Mouse (Mus musculus) cerebral cortex, adult 2 months (tissue): ENCODE data around the gene Zfyve28.

Source experiments
- WGBS: fragments of 180-500 bp; shearing (Covaris S2); methylation state at CpG from one replicate; pipeline ENCODE4 v1.1.7; 2018; 5-methylcytosine and 5-hydroxymethylcytosine counted together

The Zfyve28 gene

DNA sequence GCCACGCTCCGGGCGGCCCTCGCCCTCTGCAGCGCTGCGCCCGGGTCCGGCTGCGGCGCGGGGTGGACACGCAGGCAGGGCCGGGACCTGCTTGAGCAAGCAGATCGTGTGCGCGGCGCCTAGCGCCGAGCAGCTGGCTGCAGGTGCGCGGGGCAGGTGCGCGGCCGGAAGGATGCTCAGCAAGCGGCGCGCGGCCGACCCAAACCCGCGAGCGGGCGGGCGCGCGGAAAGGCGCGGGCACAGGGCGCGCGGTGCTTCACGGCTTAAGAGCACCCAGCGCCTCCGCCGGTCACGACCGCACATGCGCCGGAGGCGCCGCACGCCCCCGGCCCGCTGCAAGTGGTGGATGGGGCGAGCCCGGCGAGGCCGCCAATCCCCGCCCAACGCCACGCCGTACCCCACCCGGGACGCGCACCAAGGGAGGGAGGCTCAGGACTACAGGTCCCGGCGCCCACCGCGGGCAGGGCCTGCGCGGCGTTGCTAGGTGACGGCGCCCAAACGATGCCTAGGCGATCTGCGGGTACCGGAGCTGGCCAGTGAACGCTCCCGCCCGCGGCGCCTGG lies at the start of gene Zfyve28, which contains the start of gene Cfap99:
TSS of gene Zfyve28 (minus strand) at position 296 of the 563 bp plus-strand sequence.
TSS of gene Cfap99 (plus strand) at position 447 of the 563 bp plus-strand sequence.
- under 1% methylated on average over 83 of the region's 83 CpGs for WGBS

DNA sequence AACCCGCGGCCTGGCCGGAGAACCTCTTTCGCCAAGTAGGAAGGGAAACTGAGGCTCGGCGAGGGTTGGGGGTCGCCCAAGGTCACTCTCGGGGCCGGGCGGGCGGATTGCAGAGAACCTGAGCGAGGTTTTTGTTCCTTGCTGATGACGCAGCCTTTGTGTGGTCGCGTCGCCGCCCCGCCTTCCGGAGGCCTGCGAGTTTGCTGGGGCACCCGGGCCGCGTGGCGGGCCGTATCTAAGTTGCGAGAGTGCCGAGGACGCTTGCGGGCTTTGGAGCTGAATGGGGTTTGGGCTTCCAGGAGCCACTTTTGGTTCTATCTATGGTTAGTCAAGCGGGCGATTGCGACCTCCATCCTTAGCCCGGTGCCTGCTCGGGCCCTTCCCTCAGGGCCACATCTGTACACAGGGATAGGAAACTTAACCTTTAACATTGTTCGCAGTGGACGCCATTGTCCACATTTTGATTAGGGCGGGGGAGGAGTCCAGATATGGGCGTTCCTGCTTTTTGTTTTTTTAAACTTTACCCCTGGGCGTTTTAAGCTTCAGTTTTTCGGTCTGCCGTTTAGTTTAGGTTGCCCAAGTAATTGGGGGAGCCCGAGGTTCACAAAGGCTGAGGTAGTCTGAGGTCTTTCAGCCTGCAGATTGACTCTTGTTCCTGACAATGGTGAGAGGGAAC lies 48.7 kb upstream of the Zfyve28 start:
- WGBS, result under 1% methylated on average over 42 of the region's 42 CpGs

DNA sequence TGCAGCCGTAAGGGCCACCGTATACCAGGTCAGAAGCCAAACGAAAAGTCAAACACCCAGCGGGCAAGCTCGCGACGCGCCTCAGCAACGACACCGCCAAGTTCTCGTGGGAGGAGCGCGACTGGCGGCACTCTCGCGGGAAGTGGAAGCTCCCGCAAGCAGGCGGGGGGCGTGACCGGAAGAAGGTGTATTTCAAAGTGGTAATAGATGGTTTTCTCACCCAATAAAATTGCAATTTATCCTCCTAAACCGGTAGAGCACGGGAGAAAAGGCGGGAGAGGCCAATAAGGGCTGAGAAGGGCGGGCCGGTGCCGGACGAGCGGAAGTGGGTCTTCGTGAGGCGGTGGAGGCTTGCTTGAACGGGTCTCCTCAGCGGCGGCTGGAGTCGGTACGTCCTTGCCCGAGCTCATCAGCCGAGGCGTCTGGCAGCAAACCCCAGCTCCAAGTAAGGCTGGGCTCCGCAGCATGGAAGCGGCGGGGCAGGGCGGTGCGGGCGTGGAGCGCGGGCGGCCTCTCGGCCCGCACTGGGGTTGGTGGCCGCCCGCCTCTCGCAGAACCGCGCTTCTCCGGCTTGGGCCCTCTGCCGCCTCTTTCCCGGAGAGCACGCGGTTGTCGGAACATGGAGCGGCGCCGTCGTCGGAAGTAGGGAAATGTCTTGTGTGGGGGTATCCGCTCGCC lies 48.0 kb upstream of the Zfyve28 start, which contains the start of gene Rnf4:
TSS of gene Rnf4 (plus strand) at position 193 of the 678 bp plus-strand sequence.
- under 1% methylated on average over 67 of the region's 67 CpGs for WGBS

DNA sequence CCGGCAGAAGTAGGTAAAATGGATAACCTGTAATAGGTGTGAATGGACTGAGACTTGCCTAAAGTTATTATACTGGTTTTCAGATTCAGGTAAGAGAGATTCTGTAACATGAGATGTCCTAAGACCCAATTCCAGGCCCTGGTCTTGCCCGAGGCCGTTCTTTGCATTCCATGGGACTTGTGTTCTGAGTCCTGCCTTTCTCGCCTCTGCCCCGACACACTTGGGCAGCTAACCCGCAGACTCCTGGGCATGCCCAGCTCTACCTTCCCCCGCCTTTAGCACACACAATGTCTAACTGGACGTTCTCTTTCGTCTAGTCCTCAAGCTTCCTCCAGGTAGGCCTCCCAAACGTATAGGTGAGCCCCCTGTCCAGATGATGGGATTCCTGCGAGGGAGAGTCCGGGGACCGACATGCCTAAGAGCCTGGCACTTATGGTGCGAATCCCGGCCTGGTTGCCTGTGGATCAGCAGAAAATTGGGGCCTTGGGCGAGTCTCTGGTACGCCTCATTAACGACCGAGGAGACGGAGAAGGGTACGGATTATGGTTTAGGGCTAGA lies 47.4 kb upstream of the Zfyve28 start:
- 2% methylated on average over 21 of the region's 21 CpGs for WGBS

DNA sequence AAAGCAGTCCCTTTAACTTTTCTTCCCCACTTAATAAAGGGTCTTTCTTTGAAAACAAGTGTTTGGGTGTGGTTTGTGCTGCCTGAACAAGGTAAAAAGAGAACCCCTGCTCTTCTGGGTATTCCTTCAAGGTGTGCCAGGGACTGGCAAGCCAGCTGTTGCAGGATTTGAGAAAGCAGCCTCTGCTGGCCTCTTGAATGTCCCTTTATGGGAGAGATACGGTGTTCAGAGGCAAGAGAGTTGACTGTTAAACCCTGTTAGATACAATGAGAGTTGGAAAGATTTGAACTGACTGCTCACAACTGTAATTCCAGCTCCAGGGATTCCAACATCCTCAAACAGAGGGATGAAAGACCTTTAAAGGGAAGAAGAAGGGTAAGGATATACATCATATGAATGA lies 45.8 kb upstream of the Zfyve28 start:
- 73% methylated on average over 1 of the region's 1 CpGs for WGBS

DNA sequence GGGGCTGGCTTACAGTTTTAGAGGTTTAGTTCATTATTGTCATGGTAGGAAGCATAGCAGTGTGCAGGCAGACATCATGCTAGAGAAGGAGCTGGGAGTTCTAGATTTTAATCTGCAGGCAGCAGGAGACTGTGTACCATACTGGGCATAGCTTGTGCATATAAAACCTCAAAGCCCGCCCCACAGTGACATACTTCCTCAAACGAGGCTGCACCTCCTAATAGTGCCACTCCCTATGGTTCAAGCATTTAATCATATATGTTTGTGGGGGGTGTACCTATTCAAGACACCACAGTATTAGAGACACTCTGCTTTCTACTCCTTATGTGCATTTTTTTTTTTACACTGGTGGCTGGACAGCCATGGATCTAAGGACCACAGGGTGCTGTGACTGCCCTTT lies 41.9 kb upstream of the Zfyve28 start:
- WGBS, result 85% methylated on average over 2 of the region's 2 CpGs

DNA sequence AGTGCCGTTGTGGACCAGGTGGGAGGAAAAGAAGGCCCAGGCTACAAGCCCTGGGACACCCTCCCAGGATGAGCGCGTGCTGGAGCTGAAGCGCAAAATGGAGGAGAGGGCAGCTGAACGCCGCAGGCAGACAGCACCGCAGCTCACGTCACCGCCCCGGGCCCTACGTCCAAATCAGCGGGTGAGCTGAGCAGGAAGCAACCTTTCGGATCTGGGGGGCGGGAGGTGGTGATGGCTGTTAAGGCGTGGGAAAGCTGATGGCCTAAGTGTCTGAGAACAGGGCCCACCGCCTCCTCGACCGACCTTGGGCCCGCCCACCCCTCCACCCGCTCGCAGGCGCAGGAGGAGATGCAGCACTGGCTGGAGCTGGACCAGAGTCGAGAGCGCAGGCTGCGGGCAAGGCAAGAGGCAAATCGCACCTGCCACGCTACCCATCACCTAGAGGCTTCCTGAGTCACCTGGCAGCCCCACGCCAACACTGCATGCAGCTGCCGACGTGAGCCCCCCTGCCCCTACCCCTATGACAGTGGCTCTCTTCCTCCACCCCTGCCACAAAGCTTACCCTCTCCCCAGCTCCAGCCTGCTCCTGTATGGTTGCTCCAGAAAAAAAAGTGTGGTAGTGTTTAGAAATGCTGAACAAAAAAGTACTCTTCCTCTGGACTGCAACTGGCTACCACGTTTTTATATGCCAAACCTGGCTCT lies 38.8 kb upstream of the Zfyve28 start:
- 24% methylated on average over 31 of the region's 31 CpGs for WGBS

DNA sequence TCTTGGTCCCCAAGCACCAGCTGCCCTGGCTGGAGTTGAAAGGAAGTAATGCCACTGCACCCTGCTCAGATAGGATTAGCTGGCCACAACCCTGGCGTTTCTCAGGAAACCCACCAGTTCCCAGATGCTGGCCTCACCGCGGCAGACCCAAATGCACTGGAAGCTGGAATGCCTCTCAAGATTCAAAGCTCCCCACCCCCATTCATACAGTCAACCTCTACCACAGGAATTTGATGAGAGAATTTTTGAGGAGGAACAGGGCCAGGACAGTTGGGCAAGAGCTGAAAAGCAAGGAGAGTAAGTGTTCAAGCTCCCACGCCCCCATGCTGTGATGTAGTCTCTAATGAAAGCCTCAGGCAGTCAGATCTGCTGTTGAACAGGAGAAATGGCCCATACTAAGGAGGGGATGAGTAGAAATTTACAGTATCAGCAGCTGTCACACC lies 38.0 kb upstream of the Zfyve28 start:
- 45% methylated on average over 4 of the region's 4 CpGs for WGBS

DNA sequence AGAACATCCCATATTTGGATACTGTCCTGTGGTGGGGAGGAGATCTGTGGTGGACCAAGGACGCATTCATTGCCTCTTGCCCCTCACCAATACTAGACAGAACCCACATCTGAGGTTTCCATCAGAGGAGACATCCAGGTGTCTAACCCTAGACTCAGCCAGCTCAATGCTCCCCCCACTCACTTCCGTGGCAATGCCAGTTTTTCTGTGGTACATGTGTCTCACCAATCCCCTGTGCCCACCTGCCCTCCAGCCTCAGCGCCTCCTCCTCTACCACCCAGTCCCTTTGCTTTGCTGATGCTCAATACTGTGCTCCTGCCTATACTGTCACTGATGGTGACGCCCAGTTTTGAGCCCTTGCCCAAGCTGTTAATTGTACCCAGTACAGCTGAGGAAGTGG lies 33.0 kb upstream of the Zfyve28 start:
- WGBS, result 87% methylated on average over 4 of the region's 4 CpGs

DNA sequence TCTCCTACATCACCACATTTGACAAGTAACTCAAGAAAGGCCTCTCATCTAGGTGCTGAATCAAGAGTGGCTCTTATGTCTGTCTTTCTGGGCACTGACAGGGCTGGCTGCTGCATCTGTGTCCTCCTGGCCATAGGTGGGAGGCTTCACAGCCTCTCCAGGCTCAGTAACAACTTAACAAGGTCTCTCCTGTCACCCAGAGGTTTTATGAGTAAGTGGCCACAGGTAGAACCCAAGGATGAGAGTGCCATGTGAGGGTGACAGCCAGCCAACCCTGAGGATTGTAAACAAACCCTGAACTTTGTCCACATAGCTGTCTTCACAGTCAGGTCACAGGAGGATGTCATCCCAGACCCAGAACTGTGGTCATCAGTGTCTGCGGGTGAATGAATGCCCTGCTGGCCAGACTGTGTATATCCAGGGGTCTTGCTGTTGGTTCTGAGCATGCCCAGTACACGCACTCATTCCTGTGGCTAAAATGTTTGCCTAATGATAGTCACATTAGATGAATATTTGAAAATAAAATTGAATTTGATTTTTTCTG lies 31.3 kb upstream of the Zfyve28 start:
- 83% methylated on average over 2 of the region's 2 CpGs for WGBS

DNA sequence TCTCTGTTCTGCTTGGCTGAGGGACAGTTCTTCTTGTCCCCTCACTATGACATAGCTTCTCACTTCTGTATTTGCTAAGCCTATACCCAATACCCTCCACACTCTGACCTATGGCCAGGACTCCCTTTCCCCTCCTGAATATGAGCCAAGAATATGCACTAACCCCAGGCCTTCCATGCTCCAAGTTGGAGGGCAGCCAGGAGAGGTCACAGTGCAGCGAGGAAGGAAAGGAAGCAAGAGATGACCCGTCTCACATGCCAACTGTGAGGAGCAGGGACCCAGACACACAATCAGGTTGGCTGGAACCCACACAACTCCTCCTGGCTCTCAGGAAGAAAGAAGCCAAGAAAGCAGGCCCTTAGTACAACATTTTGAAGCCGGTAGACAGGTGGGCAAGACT lies 20.8 kb upstream of the Zfyve28 start:
- WGBS, result 73% methylated on average over 3 of the region's 3 CpGs

DNA sequence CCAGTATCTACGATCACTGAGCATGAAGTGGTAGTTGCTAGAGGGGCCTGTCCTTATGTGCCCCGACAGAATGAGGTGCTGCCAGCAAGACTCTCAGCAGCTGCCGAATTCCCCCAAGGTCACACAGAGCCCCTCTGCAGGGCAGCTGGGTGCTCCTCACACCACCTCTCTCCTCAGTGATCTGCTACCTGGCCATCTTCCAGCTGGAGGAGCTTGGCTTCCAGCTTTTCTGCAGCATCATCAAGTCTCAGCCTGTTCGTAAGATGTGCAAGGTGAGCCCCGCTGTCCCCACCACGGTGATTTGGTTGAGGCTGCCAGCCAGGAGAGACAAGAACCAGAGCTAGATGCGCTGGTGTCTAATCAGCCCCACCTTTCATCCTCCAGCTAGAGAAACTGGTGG lies 14.1 kb upstream of the Zfyve28 start:
- WGBS, result 81% methylated on average over 7 of the region's 7 CpGs

DNA sequence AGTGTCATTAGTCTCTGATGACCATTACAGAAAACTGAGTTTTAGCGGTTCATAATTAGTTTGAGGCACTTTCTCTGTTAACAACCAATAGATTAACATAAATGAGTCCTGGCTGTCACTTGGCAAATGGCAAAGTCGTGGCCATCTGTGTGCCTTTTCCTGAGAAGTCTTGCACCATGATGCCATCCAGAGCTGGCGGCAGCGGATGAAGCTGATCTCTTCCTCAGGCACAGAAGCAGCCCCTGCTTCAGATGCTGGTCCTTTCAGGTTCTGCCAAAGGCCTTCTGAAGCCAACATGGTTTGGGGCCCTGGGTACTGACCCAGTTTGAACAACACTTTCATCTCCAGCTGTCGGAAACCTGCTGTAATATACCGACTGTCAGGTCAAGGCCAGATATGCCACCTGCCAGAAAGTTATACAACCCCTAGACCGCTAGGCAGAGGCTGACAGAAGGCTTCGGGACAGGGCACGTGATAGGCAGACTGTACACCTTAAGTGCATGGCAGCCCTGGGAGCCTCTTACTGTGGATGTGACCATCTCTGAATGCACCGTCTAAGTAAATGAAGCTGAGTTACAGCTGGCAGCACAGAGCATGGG lies 10.8 kb upstream of the Zfyve28 start:
- 81% methylated on average over 10 of the region's 10 CpGs for WGBS

DNA sequence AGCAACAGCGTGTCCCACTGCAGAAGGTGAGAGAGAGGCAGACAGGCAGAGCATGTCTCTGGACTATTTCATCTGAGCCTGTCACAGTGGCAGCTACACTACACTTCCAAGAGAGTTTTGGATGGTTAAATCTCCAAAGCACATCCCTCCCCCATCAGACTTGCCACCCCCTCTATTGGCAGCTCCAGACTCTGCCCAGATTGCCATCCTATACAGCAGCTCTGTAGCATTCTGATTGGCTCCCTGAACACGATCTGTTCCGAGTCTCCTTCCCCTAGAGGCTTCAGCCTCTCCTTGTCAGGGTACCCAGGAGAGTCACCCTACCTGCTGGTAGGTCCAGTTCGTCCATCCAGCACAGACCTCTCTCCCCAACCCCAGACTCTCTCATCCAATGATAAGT lies 9.8 kb upstream of the Zfyve28 start:
- WGBS, result 36% methylated on average over 4 of the region's 4 CpGs

DNA sequence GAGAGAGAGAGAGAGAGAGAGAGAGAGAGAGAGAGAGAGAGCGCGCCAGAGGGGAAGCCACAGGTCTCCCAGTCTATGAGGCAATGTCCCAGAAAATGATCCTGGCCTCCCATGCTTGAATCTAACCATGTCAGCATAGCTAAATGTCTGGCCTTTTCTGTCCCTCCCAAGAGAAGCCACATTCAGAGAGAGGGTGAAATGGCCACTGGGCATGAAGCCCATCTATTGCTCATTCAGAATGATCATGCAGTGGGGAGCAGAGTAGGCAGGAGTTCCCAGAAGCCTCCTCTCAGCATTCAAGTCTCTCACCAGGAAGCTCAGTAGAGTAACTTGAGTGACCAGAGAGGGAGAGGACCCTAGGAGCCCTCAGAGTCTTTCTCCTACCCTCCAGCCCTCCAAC lies 6.9 kb upstream of the Zfyve28 start:
- WGBS, result 83% methylated on average over 2 of the region's 2 CpGs

DNA sequence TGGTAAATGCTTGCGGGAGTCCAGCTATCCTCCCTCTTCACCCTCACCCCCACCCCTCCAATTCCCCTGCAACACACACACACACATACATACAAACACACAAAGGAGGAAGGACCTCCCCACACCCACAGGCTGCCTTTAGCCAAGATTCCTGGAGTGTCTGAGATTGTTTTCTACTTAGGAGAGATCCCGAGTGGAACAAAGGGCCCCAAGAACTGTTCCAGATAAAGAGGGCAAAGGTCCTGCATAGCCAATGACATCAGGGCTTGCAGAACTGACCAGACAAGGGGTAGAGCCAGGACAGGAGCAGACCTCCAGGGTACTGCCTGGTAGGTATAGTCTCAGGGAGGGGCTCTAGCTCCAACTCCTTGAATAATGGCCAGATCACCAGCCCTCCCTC lies 6.4 kb upstream of the Zfyve28 start:
- 63% methylated on average over 2 of the region's 2 CpGs for WGBS

DNA sequence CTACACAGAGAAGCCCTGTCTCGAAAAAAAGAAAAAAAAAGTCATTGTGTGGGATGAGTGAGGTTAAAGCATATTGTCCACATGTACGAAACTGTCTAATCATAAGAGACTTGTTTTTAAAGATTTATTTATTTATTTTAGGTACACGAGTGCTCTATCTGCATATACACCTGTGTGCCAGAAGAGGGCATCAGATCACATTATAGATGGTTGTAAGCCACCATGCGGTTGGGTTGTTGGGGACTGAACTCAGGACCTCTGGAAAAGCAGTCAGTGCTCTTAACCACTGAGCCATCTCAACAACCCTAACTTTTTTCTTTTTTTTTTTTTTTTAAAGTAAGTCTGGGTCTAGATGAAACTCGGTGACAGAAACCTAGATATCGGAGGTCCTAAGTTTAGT lies 5.1 kb upstream of the Zfyve28 start:
- 81% methylated on average over 6 of the region's 6 CpGs for WGBS

DNA sequence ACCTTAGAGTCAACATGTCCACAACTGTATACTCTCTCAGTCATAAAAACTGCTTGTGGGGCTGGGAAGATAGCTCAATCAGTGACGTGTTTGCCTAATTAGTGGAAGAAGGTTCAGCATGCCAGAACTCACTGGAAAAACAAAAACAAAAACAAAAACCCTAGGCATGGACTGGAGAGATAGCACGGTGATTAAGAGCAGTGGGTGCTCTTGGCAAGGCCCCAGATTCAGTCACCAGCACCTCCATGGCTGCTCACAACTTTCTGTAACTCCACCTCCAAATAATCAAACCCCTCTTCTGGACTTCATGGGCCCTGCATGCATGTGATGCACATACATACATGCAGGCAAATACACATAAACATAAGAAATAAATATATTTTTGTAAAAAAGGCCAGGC lies 1.0 kb upstream of the Zfyve28 start:
- WGBS, result 36% methylated on average over 2 of the region's 2 CpGs

DNA sequence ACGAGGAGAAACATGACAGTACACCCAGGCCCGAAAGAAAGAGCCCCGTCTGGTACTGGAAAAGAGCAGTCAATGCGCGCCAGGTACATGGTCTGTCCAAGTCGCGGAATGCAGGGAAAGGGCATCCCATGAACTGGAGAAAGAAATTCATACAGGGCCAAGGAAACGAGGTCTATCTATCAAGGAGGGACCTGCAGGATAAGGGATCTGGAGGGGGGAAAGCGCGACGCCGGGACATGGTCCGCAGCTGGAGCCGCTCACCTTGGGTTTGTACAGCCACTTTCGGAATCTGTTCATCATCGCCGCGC lies 457 bp downstream of the Zfyve28 start:
- WGBS, result under 1% methylated on average over 18 of the region's 18 CpGs

DNA sequence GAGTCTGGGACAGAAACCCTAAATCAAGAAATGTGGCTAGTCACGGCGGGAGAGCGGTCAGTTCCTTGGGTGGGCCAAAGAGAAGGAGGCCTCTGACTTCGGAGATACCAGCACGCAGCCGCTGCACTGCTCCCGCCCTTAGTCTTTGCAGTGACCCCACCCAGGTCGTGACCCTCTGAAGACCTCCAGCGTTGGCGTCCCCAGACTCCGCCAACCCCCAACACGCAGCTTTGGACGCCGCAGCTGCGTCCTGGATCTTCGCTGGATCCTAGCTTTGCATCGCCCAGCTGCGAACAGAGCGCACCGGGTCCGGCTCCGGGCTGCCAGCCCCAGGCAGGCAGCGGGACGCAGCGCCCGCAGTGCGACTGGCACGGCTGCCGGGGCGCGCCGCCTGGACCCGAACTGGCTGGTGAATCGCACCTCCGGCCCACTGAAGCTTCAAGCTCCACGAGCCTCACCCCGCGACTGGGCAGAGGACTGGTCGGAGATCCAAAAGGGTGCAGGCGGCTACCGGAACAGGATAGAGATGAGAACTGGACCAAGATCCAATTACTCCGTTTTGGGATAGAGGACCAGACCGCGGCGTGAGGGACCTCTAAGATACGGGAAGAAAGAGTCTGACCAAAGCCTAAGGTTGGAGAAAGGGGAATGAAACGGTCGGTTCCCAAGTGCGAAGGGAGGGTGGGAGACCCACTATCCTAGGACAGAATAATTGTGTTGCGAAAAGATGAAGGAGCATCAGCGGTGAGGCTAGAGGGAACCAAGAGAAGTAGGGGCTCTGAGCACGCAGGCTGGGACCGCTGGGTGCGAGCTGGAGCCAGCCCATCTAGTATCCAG lies 1.0 kb downstream of the Zfyve28 start:
- under 1% methylated on average over 54 of the region's 54 CpGs for WGBS

DNA sequence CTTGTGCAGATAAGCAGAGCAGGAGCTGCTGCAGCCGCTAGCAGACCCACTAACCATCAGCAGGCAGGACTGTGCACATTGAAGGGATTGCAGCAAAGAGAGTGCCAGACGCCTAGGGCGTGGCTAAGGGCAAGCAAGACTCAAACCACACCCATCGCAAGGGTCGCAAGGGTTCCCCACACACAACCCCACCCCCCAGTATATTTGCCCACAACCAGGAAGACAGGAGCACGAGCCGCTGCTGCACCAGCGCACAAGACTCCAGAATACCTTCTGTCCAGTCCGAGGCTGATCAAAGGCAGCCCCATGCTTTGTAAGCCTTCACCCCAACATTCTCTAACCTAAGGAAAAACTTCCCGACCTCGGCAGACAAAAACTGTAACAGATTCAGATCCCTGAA lies 1.7 kb downstream of the Zfyve28 start:
- WGBS, result 7% methylated on average over 11 of the region's 11 CpGs
